In genomic region chr12:100774756-100775155, GRCm38 (mm10) we compare ENCODE assay signal across 28 mouse cellular contexts. TPM values are rescaled to one million over a fixed set of nuclear protein-coding genes. Genes with fewer than 3 reads are reported as not detected.
DNase-seq lines count a peak whose midpoint lies in the region.
"Had no signal": no experiment of that assay in that cellular context is flagged by ENCODE, and none has a peak within 500 bp of the region (broad histone marks: within the 10 kb centered on the region; RNA-seq: fewer than 3 reads in every experiment).

No protein-coding gene starts in this region.

- peaks cover 10% of the 10 kb centered on the region; the same call in 1 of the 2 replicates for H3K4me1 ChIP-seq in heart, embryonic 10.5 days

- WGBS in heart, embryonic 10.5 days = 66% methylated on average over 7 of the region's 7 CpGs

- H3K36me3 ChIP-seq in heart, embryonic 10.5 days = no peaks in the 10 kb centered on the region
- H3K36me3 ChIP-seq: embryonic facial prominence, embryonic 12.5 days; G1E; heart, embryonic 15.5 days; hindbrain, embryonic 10.5 days; hindbrain, embryonic 15.5 days; limb, embryonic 12.5 days; liver, embryonic 15.5 days; midbrain, embryonic 10.5 days; midbrain, embryonic 15.5 days; neural tube, embryonic 15.5 days had no signal

- peak; percentile 39 for DNase-seq in adrenal gland, postnatal 14 days
- DNase-seq in adrenal gland, postnatal 36 days = no peak
- DNase-seq in heart, adult 18-20 months = peak; percentile 55 to 73
- DNase-seq in heart, embryonic 10.5 days (ENCODE audit: low spot score) = no peak
- peak; percentile 35 to 49 for DNase-seq in heart, postnatal 10 days
- no peak for DNase-seq in T-cell, adult 2 months (ENCODE audit: low spot score)
- DNase-seq in Muller cell, postnatal 12 days (ENCODE audit: inconsistent ontology term) = no peak
- DNase-seq: cerebellum, adult 9-10 months; cerebellum, postnatal 36 days; kidney, postnatal 14 days; lung, embryonic 14.5 days; lung, postnatal 14 days; retina, postnatal 1 day; right cerebral cortex, postnatal 14 days; thymus, adult 2 months; thymus, postnatal 36 days had no signal

- H3K9me3 ChIP-seq in heart, embryonic 10.5 days = no peaks in the 10 kb centered on the region
- H3K9me3 ChIP-seq: embryonic facial prominence, embryonic 12.5 days; G1E; heart, embryonic 15.5 days; hindbrain, embryonic 10.5 days; hindbrain, embryonic 15.5 days; limb, embryonic 12.5 days; liver, embryonic 15.5 days; midbrain, embryonic 10.5 days; midbrain, embryonic 15.5 days; neural tube, embryonic 15.5 days had no signal

- H3K27ac ChIP-seq in heart, embryonic 10.5 days = no peak overlapping the region
- H3K27ac ChIP-seq: embryonic facial prominence, embryonic 12.5 days; heart, embryonic 15.5 days; hindbrain, embryonic 10.5 days; hindbrain, embryonic 15.5 days; left cerebral cortex, adult 2 months; limb, embryonic 12.5 days; liver, embryonic 15.5 days; midbrain, embryonic 10.5 days; midbrain, embryonic 15.5 days; neural tube, embryonic 15.5 days had no signal

- H3K4me3 ChIP-seq in heart, embryonic 10.5 days = no peak overlapping the region
- H3K4me3 ChIP-seq: embryonic facial prominence, embryonic 12.5 days; heart, embryonic 15.5 days; hindbrain, embryonic 10.5 days; hindbrain, embryonic 15.5 days; left cerebral cortex, adult 2 months; limb, embryonic 12.5 days; liver, embryonic 15.5 days; midbrain, embryonic 10.5 days; midbrain, embryonic 15.5 days; neural tube, embryonic 15.5 days had no signal

- intact Hi-C loops in heart, postnatal 10 days (cut with DNase I) = no loop called here

- no peaks in the 10 kb centered on the region for H3K27me3 ChIP-seq in heart, embryonic 10.5 days (ENCODE audit: insufficient read depth, poor library complexity, severe bottlenecking)
- H3K27me3 ChIP-seq: embryonic facial prominence, embryonic 12.5 days; heart, embryonic 15.5 days; hindbrain, embryonic 15.5 days; limb, embryonic 12.5 days; liver, embryonic 15.5 days; midbrain, embryonic 15.5 days; neural tube, embryonic 15.5 days; Patski had no signal

RNA-seq across cellular contexts. Expression of gene Dglucy, which starts 4.1 kb away (rescaled TPM):
- total RNA-seq in adrenal gland, postnatal 14 days (2021) = 11.3 and 13.1 TPM in 2 replicates
- 10 to 100 TPM; 11.2 to 15.6 TPM for total RNA-seq in adrenal gland, postnatal 36 days (2021)
- total RNA-seq in heart, adult 18-20 months (2021) = 10 to 100 TPM; 50.6 to 61.7 TPM
- 0.49 and 1.8 TPM in 2 replicates for polyA plus RNA-seq in heart, embryonic 10.5 days (2016; fragmentation: Nextera tagmentation; extraction: Ambion mirVana)
- total RNA-seq in heart, postnatal 10 days (2021) = 10 to 100 TPM; 23.5 to 25.8 TPM

RNA-seq across cellular contexts. Expression of gene Rps6ka5, which starts 48.0 kb away (rescaled TPM):
- 11.2 and 12.6 TPM in 2 replicates for total RNA-seq in adrenal gland, postnatal 14 days (2021)
- 1 to 10 TPM; 4.1 to 8.2 TPM for total RNA-seq in adrenal gland, postnatal 36 days (2021)
- 10 to 100 TPM; 10.2 to 11.3 TPM for total RNA-seq in heart, adult 18-20 months (2021)
- 4.9 and 5.5 TPM in 2 replicates for polyA plus RNA-seq in heart, embryonic 10.5 days (2016; fragmentation: Nextera tagmentation; extraction: Ambion mirVana)
- 10 to 100 TPM; 13.0 to 13.7 TPM for total RNA-seq in heart, postnatal 10 days (2021)

Comparison
In these comparisons a context has a peak if more than half of its experiments do, and no peak if none do; other contexts are left out.
1. DNase-seq: peak in adrenal gland, postnatal 14 days (single experiment), heart, adult 18-20 months (2 of 2) and heart, postnatal 10 days (2 of 2); none in adrenal gland, postnatal 36 days (0 of 2), heart, embryonic 10.5 days (single experiment), T-cell, adult 2 months (single experiment) and Muller cell, postnatal 12 days (single experiment).